In genomic region chr10:77130561-77131240, GRCm38 (mm10) we compare ENCODE assay signal across 8 mouse cellular contexts. TPM values are rescaled to one million over a fixed set of nuclear protein-coding genes. Genes with fewer than 3 reads are reported as not detected.
DNase-seq lines count a peak whose midpoint lies in the region; ATAC-seq lines count a peak whose summit lies in the region.

No protein-coding gene starts in this region.

- intact Hi-C loops in left cerebral cortex, postnatal 25 days (cut with DNase I): loop anchor here (1.0 to 5.0 kb wide), 2 partner anchors 123 to 222 kb away; no protein-coding TSS in a partner anchor

- WGBS in intestine, embryonic 16.5 days: 44% methylated on average over 13 of the region's 13 CpGs
- WGBS in midbrain, embryonic 11.5 days: 42% methylated on average over 13 of the region's 13 CpGs

- no peaks in the 10 kb centered on the region for H3K36me3 ChIP-seq in intestine, embryonic 16.5 days (ENCODE audit: control insufficient read depth, insufficient read depth, low read length)
- H3K36me3 ChIP-seq in midbrain, embryonic 11.5 days (ENCODE audit: control insufficient read depth, insufficient read depth, low read length): no peaks in the 10 kb centered on the region

- DNase-seq in adrenal gland, adult 8-10 months: peak; percentile 87
- peak; percentile 95 for DNase-seq in embryo, embryonic 9.5 days (ENCODE audit: extremely low spot score)
- DNase-seq in gastrocnemius, postnatal 4 days (ENCODE audit: low spot score in 2 of 2): peak; percentile 75 to 85
- peak; percentile 95 to 98 for DNase-seq in left cerebral cortex, postnatal 25 days (ENCODE audit: low spot score in 2 of 2)
- peak; percentile 100 for DNase-seq in midbrain, embryonic 11.5 days (ENCODE audit: low spot score, missing footprints)
- DNase-seq in right cerebral cortex, postnatal 4 days: peak; percentile 87
- peak; percentile 89 for DNase-seq in yolk sac, embryonic 10.5 days (ENCODE audit: low spot score)

- ATAC-seq in intestine, embryonic 16.5 days: peak; percentile 64
- peak; percentile 60 for ATAC-seq in midbrain, embryonic 11.5 days (ENCODE audit: low FRiP score)

- H3K4me1 ChIP-seq in intestine, embryonic 16.5 days (ENCODE audit: control insufficient read depth, insufficient read depth, low read length): peaks cover 21% of the 10 kb centered on the region
- H3K4me1 ChIP-seq in midbrain, embryonic 11.5 days (ENCODE audit: control insufficient read depth, insufficient read depth, low read length): peaks cover 21% of the 10 kb centered on the region

- H3K9ac ChIP-seq in intestine, embryonic 16.5 days (ENCODE audit: low read depth, low read length): 0 out of 2 replicates have a peak overlapping the region, but pooled peaks have one; percentile 16
- no peak overlapping the region for H3K9ac ChIP-seq in midbrain, embryonic 11.5 days (ENCODE audit: low read length)

- H3K4me2 ChIP-seq in intestine, embryonic 16.5 days (ENCODE audit: low read depth, low read length): no peak overlapping the region
- H3K4me2 ChIP-seq in midbrain, embryonic 11.5 days: no peak overlapping the region

- H3K27ac ChIP-seq in intestine, embryonic 16.5 days (ENCODE audit: low read length): peak overlapping the region; percentile 46; the same call in 1 of the 2 replicates
- H3K27ac ChIP-seq in midbrain, embryonic 11.5 days (ENCODE audit: low read depth, low read length): no peak overlapping the region

- no peak overlapping the region for H3K4me3 ChIP-seq in intestine, embryonic 16.5 days (ENCODE audit: low read length)
- H3K4me3 ChIP-seq in midbrain, embryonic 11.5 days (ENCODE audit: low read depth, low read length): no peak overlapping the region

- no peaks in the 10 kb centered on the region for H3K9me3 ChIP-seq in intestine, embryonic 16.5 days (ENCODE audit: control insufficient read depth, low read length)
- H3K9me3 ChIP-seq in midbrain, embryonic 11.5 days (ENCODE audit: control insufficient read depth, low read length): no peaks in the 10 kb centered on the region

- H3K27me3 ChIP-seq in intestine, embryonic 16.5 days (replicated peaks; ENCODE audit: control insufficient read depth, insufficient read depth, low read length): no peaks in the 10 kb centered on the region
- H3K27me3 ChIP-seq in midbrain, embryonic 11.5 days (ENCODE audit: control insufficient read depth, insufficient read depth, low read length): no peaks in the 10 kb centered on the region

RNA-seq across cellular contexts. Expression of gene Col18a1, which starts 35.6 kb away (rescaled TPM):
- 10 to 100 TPM; 41.9 to 49.0 (median 48.0) TPM for total RNA-seq in adrenal gland, adult 8-10 months (2022)
- total RNA-seq in gastrocnemius, postnatal 4 days (2021): 10 to 100 TPM; 93.9 to 94.1 TPM
- 48.6 and 54.3 TPM in 2 replicates for polyA plus RNA-seq in intestine, embryonic 16.5 days (2015; fragmentation: Nextera tagmentation; extraction: Ambion mirVana)
- 1 to 10 TPM; 4.0 to 5.3 TPM for total RNA-seq in left cerebral cortex, postnatal 25 days (2021)
- polyA plus RNA-seq in midbrain, embryonic 11.5 days (2014; fragmentation: Nextera tagmentation; extraction: Ambion mirVana): 46.8 and 52.2 TPM in 2 replicates

Comparison
In these comparisons a context has a peak if more than half of its experiments do, and no peak if none do; other contexts are left out.
1. RNA of gene Col18a1, which starts 35.6 kb away (total RNA-seq): 93.9 to 94.1 TPM in gastrocnemius, postnatal 4 days and 41.9 to 49.0 TPM in adrenal gland, adult 8-10 months; 4.0 to 5.3 TPM in left cerebral cortex, postnatal 25 days; every median in the first group is over 4 times any median in the second.
2. Peak in every context shown above with its lines, with median percentiles within 50 percentile points of each other: DNase-seq.